Mouse (Mus musculus): ENCODE results near the gene Aif1l. TPM values are rescaled to one million over a fixed set of nuclear protein-coding genes. Genes with fewer than 3 reads are reported as not detected.

Gene Aif1l
- polyA plus RNA-seq (2012; rRNA removed) = 31.6 and 37.4 TPM in 2 replicates

DNA sequence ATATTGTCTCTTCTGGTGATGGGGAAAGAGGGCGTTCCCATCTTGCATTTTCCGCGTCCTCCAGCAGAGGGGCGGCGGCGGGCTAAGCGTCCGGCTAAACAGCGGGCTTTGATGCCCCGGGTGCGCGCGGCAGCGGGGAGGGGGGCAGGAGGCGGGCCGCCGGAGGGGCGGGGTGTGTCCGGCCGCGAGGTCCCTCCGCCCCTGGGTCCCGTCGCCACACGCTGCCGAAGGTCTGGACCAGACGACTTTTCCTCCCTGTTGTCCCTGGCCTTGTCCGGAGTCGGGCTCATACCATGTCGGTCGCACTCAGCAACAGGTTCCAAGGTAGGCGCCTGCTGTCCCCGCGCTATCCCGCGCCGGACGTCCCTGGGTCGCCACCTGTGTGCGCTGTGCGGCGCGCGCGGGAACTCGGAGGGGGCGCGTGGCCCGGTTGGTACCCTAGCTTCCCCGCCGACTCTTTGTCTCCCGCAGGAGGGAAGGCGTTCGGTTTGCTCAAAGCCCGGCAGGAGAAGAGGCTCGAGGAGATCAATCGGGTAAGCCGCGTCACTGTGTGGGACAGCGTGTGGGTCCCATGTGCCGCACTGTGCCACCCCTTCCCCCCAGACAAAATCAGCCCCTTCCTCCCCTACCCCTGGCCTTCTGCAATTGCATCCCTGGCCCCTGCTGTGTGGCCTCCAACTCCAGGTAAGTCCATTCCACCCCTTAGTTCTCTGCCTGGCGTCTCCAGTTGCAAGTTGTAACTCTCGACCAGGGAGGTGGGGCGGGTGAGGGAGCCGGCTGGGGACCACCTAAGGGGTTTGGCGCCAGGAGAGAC lies at the start of gene Aif1l:
TSS of gene Aif1l (plus strand) at position 82 of the 814 bp plus-strand sequence.

DNA sequence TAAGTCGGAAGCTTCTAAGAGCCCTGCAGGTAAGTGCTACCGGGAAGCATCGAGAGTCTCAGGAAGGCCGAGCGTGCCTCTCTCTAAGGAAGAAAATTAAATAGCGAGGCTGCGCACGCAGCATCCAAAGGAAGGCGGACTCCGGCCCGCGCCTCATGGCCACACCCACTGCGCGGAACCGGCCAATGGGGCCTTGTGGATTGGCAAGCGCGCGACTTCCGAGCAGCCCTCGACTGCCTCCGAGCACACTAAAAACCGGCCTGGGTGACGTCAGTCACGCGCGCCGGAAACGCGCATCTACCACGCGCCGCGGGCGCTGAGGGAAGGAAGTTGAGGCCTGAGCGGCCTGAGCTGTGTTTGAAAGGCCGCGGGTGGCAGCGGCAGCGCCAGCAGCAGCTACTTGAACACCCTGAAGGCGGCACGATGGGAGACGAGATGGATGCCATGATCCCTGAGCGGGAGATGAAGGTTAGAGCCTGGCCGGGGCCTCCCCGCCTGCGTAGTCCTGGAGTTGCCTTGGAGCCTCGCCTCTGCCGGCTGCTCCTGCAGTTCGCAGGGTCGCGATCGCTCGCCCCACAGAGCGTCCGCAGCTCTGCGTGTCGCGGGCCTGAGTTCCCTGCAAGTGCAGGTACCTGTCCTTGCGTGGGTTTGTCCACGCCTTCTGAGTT lies 24.3 kb downstream of the Aif1l start, which contains the start of gene Nup214:
TSS of gene Nup214 (plus strand) at position 296 of the 668 bp plus-strand sequence.

Other genes with a start within 250 kb of the Aif1l start
- 0.04 and 0.06 TPM in 2 replicates for gene Qrfp, start 139.6 kb upstream of the Aif1l start, polyA plus RNA-seq (2012; rRNA removed)
- 4.9 and 5.3 TPM in 2 replicates for gene Fibcd1, start 104.1 kb upstream of the Aif1l start, polyA plus RNA-seq (2012; rRNA removed)
- 5.2 and 5.5 TPM in 2 replicates for gene Lamc3, start 62.8 kb upstream of the Aif1l start, polyA plus RNA-seq (2012; rRNA removed)
- 42.7 and 42.8 TPM in 2 replicates for gene Nup214, start 24.3 kb downstream of the Aif1l start, polyA plus RNA-seq (2012; rRNA removed)
- 0.57 and 1.2 TPM in 2 replicates for gene Fam78a, start 134.7 kb downstream of the Aif1l start, polyA plus RNA-seq (2012; rRNA removed)
- 13.7 and 16.5 TPM in 2 replicates for gene Plpp7, start 145.4 kb downstream of the Aif1l start, polyA plus RNA-seq (2012; rRNA removed)
- 97.5 and 108 TPM in 2 replicates for gene Prrc2b, start 200.9 kb downstream of the Aif1l start, polyA plus RNA-seq (2012; rRNA removed)

All from central nervous system, embryonic 14 days (tissue).